Mouse (Mus musculus) ES-Bruce4 (cell line): ENCODE results near the gene Ifi211. TPM values are rescaled to one million over a fixed set of nuclear protein-coding genes. Genes with fewer than 3 reads are reported as not detected.
"Not testable (repeated sequence)": the region's sequence is repeated elsewhere in the genome, so short reads cannot be mapped to it uniquely, and the experiment has no call there.

Experiments used
- H3K27ac ChIP-seq: 2 replicates; pipeline ENCODE4 v1.5.1; 2012; ENCODE audit warnings: low read length, inconsistent platforms; ENCODE audit not compliant: insufficient read depth
- H3K27me3 ChIP-seq: 2 replicates; pipeline ENCODE4 v1.6.1; 2012; ENCODE audit warnings: mild to moderate bottlenecking, low read length, inconsistent platforms; ENCODE audit not compliant: control insufficient read depth, poor library complexity, insufficient read depth, severe bottlenecking
- H3K36me3 ChIP-seq: 2 replicates; pipeline ENCODE4 v1.6.1; 2012; ENCODE audit warnings: inconsistent platforms, mild to moderate bottlenecking, low read length, moderate library complexity; ENCODE audit not compliant: control insufficient read depth, poor library complexity, insufficient read depth, severe bottlenecking
- H3K4me1 ChIP-seq: one replicate; pipeline ENCODE4 v1.8.1; 2011; ENCODE audit warnings: low read length; ENCODE audit not compliant: control insufficient read depth, insufficient read depth
- H3K4me3 ChIP-seq: 2 replicates; pipeline ENCODE4 v1.5.1; 2011; ENCODE audit warnings: low read depth, mild to moderate bottlenecking, low read length
- H3K9ac ChIP-seq: 2 replicates; pipeline ENCODE4 v1.6.1; 2012; ENCODE audit warnings: low read depth, mild to moderate bottlenecking, inconsistent platforms; ENCODE audit not compliant: poor library complexity, severe bottlenecking
- H3K9me3 ChIP-seq: replicated peaks from 2 replicates; pipeline ENCODE4 v1.6.1; 2012; ENCODE audit warnings: mild to moderate bottlenecking, low read length, inconsistent platforms; ENCODE audit not compliant: control insufficient read depth, poor library complexity, insufficient read depth, severe bottlenecking
- CTCF ChIP-seq: IDR thresholded peaks from one replicate; pipeline ENCODE4 v1.8.1; 2011; ENCODE audit warnings: low read depth, low read length
- EP300 ChIP-seq: IDR thresholded peaks from 2 replicates; pipeline ENCODE4 v1.6.1; 2011; ENCODE audit warnings: low read depth, low read length; ENCODE audit not compliant: insufficient read depth
- POLR2A ChIP-seq: IDR thresholded peaks from one replicate; pipeline ENCODE4 v1.8.1; 2011; ENCODE audit warnings: low read length; ENCODE audit not compliant: insufficient read depth
- polyA plus RNA-seq: library from polyadenylated mRNA; stranded (reverse); fragments of >200 nt; gene quantifications from 2 replicates; pipeline ENCODE4 v1.2.4, GENCODE M21; 2011; ENCODE audit warnings: low read depth; ENCODE audit not compliant: missing spikeins, insufficient read depth, insufficient read length

Ifi211 gene
- polyA plus RNA-seq, 1 experiment, result not detected

- TF ChIP-seq EP300, result no peak
- no peak for TF ChIP-seq CTCF
- no peak for TF ChIP-seq POLR2A
- no peaks in the 10 kb centered on the region for H3K27me3 ChIP-seq
- no peaks in the 10 kb centered on the region for H3K4me1 ChIP-seq
- peaks cover 20% of the 10 kb centered on the region for H3K9me3 ChIP-seq
- H3K9ac ChIP-seq, result no peak overlapping the region
- no peak overlapping the region for H3K4me3 ChIP-seq
- no peaks in the 10 kb centered on the region for H3K36me3 ChIP-seq
- H3K27ac ChIP-seq, result no peak overlapping the region
These were observed 46.3 kb downstream of the Ifi211 start for GRCm38 (mm10) chr1:173866504-173866903.

GRCm38 (mm10) chr1:173853711-173854110 is 59.1 kb downstream of the Ifi211 start:
- H3K9me3 ChIP-seq, H3K4me1 ChIP-seq, H3K27ac ChIP-seq, H3K36me3 ChIP-seq, H3K9ac ChIP-seq, H3K27me3 ChIP-seq, H3K4me3 ChIP-seq: not testable (repeated sequence)

- H3K36me3 ChIP-seq, result not testable (repeated sequence)
These were observed 60.0 kb downstream of the Ifi211 start for GRCm38 (mm10) chr1:173852853-173853252.

More at GRCm38 (mm10) chr1:173852853-173853252, 60.0 kb downstream of the Ifi211 start:
- H3K4me1 ChIP-seq, H3K27me3 ChIP-seq, H3K9ac ChIP-seq, H3K9me3 ChIP-seq, H3K27ac ChIP-seq, H3K4me3 ChIP-seq: not testable (repeated sequence)

Other genes with a start within 250 kb of the Ifi211 start
- not detected in 2 replicates for gene Ifi208, start 239.4 kb downstream of the Ifi211 start, polyA plus RNA-seq
- gene Ifi207, start 171.3 kb downstream of the Ifi211 start, polyA plus RNA-seq, result not detected in 2 replicates
- gene Ifi204, start 146.1 kb downstream of the Ifi211 start, polyA plus RNA-seq, result 0.33 TPM in 1 of 2 replicates, not detected in the other
- gene Mndal, start 29.4 kb upstream of the Ifi211 start, polyA plus RNA-seq, result not detected in 2 replicates
- 0.24 TPM in 1 of 2 replicates, not detected in the other for gene Ifi203, start 29.6 kb upstream of the Ifi211 start, polyA plus RNA-seq
- gene Ifi202b, start 69.7 kb upstream of the Ifi211 start, polyA plus RNA-seq, result not detected in 2 replicates
- gene Ifi205, start 118.8 kb upstream of the Ifi211 start, polyA plus RNA-seq, result not detected in 2 replicates
- not detected in 2 replicates for gene Olfr433, start 127.7 kb upstream of the Ifi211 start, polyA plus RNA-seq
- not detected in 2 replicates for gene Olfr432, start 136.2 kb upstream of the Ifi211 start, polyA plus RNA-seq
- gene Olfr430, start 153.6 kb upstream of the Ifi211 start, polyA plus RNA-seq, result not detected in 2 replicates
- gene Olfr429, start 171.3 kb upstream of the Ifi211 start, polyA plus RNA-seq, result not detected in 2 replicates
- not detected in 2 replicates for gene Olfr427, start 183.8 kb upstream of the Ifi211 start, polyA plus RNA-seq
- not detected in 2 replicates for gene Olfr231, start 208.1 kb upstream of the Ifi211 start, polyA plus RNA-seq
- not detected in 2 replicates for gene Olfr424, start 218.5 kb upstream of the Ifi211 start, polyA plus RNA-seq
- gene Olfr420, start 242.6 kb upstream of the Ifi211 start, polyA plus RNA-seq, result not detected in 2 replicates